Mouse (Mus musculus) cerebellum, adult 2 months (tissue): ENCODE measurements at regions not wholly inside any gene's neighbourhood (a gene's known extent, or its start where the extent isn't known, plus 50 kb on each side); places are given as distances from the start of the nearest gene placed in this dataset.

Experiments used
- DNase-seq, 2 experiments: peaks; one replicate each; pipeline ENCODE4 v3.0.0; 2021
- H3K27ac ChIP-seq: fragments of 200-500 bp; 2 replicates; pipeline ENCODE4 v1.5.1; 2012; ENCODE audit warnings: low read length, control low read depth, inconsistent platforms; ENCODE audit not compliant: insufficient read depth
- H3K27me3 ChIP-seq: fragments of 200-500 bp; 2 replicates; pipeline ENCODE4 v1.6.1; 2012; ENCODE audit warnings: inconsistent platforms, mild to moderate bottlenecking, low read length, moderate library complexity; ENCODE audit not compliant: control insufficient read depth, insufficient read depth
- H3K4me1 ChIP-seq: fragments of 200-500 bp; 2 replicates; pipeline ENCODE4 v1.6.1; 2011; ENCODE audit warnings: low read length; ENCODE audit not compliant: control insufficient read depth, insufficient read depth
- H3K4me3 ChIP-seq: fragments of 200-500 bp; replicated peaks from 2 replicates; pipeline ENCODE3; 2011; ENCODE audit warnings: mild to moderate bottlenecking, low read depth, low read length, control low read depth; ENCODE audit not compliant: insufficient read depth
- CTCF ChIP-seq: fragments of 200-500 bp; IDR thresholded peaks from 2 replicates; pipeline ENCODE4 v1.5.1; 2011; ENCODE audit warnings: low read depth, mild to moderate bottlenecking, control low read depth, low read length, moderate library complexity, borderline replicate concordance; ENCODE audit not compliant: insufficient read depth
- POLR2A ChIP-seq: fragments of 200-500 bp; IDR thresholded peaks from 2 replicates; pipeline ENCODE4 v1.6.1; 2011; ENCODE audit warnings: low read length, control low read depth, borderline replicate concordance; ENCODE audit not compliant: insufficient read depth
- WGBS: fragments of 180-500 bp; shearing (Covaris S2); methylation state at CpG from one replicate; pipeline ENCODE4 v1.1.7; 2018; 5-methylcytosine and 5-hydroxymethylcytosine counted together

DNA sequence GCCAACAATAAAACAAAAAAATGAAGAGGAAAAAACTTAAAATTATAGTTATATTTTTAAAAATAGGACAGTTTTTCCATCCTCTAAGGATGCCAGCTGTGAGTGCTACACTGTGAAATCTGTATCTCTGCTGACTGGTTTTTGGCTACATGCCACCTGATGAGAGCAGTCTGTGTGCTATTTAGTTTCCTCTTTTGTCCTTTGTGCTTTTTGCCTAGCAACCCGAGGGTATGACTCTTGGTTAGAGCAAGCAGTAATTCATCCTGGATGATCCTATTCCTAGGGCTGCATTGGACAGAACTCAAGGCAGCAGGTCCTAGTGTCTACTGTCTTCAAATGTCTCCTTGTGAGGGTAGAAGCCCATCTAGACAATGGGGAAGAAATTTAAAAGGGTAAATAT is 285.6 kb upstream of the Slitrk3 start:
- peak in 1 of 2 experiments; percentile 22 for DNase-seq
- no peaks in the 10 kb centered on the region for H3K27me3 ChIP-seq
- no peak overlapping the region for H3K27ac ChIP-seq
- 4% methylated on average over 1 of the region's 1 CpGs for WGBS
- H3K4me1 ChIP-seq: no peaks in the 10 kb centered on the region
- H3K4me3 ChIP-seq: no peak overlapping the region
- TF ChIP-seq CTCF (no peak), POLR2A (no peak)

DNA sequence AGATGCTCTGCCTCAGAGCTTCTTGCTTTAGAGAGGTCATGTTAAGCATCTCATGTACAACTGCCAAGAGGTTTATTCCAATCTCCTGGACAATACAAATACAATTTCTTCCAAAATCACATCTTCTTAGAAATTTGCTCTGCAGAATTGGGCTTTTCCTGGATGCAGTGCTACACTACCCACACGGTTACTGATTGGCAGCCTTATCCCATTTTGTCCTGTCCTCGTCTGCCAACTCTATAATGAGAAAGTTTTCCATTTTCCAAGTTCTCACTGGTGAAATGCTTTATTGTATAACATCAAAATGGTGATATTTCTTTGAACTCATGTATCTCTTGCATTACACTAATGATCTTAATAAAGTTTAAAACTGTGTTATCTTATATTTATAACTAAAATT is 282.1 kb upstream of the Slitrk3 start:
- no peak for DNase-seq
- H3K4me1 ChIP-seq: no peaks in the 10 kb centered on the region
- TF ChIP-seq CTCF (no peak), POLR2A (no peak)
- no peaks in the 10 kb centered on the region for H3K27me3 ChIP-seq
- no peak overlapping the region for H3K4me3 ChIP-seq
- 37% methylated on average over 2 of the region's 2 CpGs for WGBS
- H3K27ac ChIP-seq: no peak overlapping the region

DNA sequence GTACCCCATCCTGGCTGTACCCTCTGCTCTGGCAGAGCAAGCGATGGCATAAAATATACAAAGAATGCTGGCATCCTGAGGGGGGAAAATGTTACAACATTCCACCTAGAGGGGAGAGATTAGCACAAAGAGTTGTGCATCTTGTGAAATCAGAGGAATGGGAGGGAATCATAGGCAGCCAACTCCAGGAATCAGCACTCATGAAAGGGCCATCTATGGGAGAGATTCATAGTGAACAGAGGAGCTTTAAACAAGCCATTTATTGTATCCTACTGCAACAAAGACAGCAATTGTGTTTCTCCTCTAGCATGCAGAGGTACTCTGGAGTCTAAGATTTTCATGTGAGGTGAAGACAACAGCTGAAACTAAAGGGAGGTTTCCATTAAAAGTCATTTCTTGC is 265.6 kb upstream of the Slitrk3 start:
- no peaks in the 10 kb centered on the region for H3K4me1 ChIP-seq
- no peaks in the 10 kb centered on the region for H3K27me3 ChIP-seq
- no peak for TF ChIP-seq CTCF
- no peak for TF ChIP-seq POLR2A
- H3K4me3 ChIP-seq: no peak overlapping the region
- no peak overlapping the region for H3K27ac ChIP-seq
- 83% methylated on average over 1 of the region's 1 CpGs for WGBS
- no peak for DNase-seq
